Mouse (Mus musculus): ENCODE measurements at regions not wholly inside any gene's neighbourhood (a gene's known extent, or its start where the extent isn't known, plus 50 kb on each side); places are given as distances from the start of the nearest gene placed in this dataset.

DNA sequence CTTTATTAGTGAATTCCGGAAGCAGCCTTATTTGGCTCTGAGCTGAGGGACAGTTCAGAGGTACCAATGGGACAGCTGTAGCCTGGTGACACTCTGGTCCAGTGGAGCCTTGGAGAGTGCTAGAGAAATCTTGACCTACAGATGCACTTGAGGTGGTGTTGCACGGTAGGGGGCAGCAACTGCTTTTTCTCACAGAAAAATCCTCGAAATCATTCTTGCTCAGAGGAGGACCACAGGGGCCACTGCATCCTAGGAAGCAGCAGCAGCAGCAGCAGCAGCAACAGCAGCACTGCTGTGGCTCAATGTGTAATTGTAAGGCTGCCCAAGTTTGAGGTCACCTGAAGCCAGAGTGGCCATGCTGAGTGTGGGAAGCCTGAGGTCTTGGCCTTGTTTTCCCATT is 299.7 kb upstream of the Ppp2r3a start:
- 55% methylated on average over 3 of the region's 3 CpGs for WGBS
- no peak overlapping the region for H3K4me3 ChIP-seq (replicated peaks)
- no peak overlapping the region for H3K4me2 ChIP-seq
- no peak overlapping the region for H3K27ac ChIP-seq (replicated peaks)
- H3K9ac ChIP-seq (replicated peaks) = no peak overlapping the region
- H3K9me3 ChIP-seq (replicated peaks) = no peaks in the 10 kb centered on the region
- H3K4me1 ChIP-seq = 0 out of 2 replicates have a peak, but pooled peaks cover 4% of the 10 kb centered on the region
- H3K36me3 ChIP-seq = no peaks in the 10 kb centered on the region
- no peaks in the 10 kb centered on the region for H3K27me3 ChIP-seq (replicated peaks)
- no peak for ATAC-seq (ENCODE audit: low FRiP score)

DNA sequence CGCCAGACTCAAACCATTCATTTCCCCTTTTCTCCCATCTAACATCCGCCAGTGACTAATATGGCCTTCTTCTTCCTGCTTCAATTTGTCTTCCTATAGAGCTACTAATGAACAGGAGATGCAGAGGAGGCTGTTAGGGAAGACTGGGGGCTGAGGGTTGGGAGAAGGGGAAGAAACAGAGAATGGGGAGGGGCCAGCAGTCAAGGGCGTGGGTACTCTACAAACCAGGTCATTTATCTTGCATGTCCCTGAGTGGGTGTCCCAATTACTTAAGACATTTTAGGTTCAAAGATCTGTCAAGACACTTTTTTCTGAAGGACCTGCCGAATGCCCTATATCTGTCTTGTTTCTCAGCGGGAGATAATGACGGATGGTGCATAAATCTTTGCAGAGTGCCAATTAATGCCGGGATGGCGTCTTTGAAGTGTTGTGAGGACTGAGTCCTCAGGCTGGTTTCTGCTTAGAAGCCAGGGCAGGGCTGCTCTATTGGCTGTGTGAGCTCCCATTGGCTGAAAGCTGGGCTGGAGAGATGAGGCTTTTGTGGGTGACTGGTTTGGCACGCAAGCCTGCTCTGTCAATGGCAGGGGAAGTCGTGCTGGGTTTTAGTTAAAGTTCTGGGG is 294.7 kb upstream of the Ppp2r3a start:
- 0 out of 2 replicates have a peak, but pooled peaks cover 4% of the 10 kb centered on the region for H3K4me1 ChIP-seq
- WGBS = 10% methylated on average over 10 of the region's 10 CpGs
- H3K4me2 ChIP-seq = no peak overlapping the region
- no peaks in the 10 kb centered on the region for H3K36me3 ChIP-seq
- ATAC-seq (ENCODE audit: low FRiP score) = no peak
- no peaks in the 10 kb centered on the region for H3K9me3 ChIP-seq (replicated peaks)
- peaks cover 8% of the 10 kb centered on the region; the same call in 1 of the 2 replicates for H3K27me3 ChIP-seq (replicated peaks)
- H3K9ac ChIP-seq (replicated peaks) = no peak overlapping the region
- H3K4me3 ChIP-seq (replicated peaks) = no peak overlapping the region
- no peak overlapping the region for H3K27ac ChIP-seq (replicated peaks)

DNA sequence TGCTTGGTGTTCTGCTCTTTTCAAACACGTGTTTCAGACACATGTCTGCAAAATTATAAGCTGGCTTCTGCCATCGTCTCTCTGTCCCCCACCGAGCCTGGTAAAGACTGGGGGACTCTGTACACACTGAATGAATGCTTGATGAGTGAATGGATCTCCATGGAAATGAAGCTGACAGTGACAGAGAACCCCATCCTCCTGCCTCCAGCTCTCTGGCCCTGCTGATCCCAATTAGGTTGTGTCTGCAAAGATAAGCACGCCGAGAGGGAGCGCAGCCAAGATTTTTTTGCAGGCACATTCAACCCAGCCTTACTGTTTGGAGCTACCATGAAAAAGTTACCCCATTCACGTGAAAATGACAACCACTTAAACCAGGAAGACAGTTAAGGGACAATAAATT is 266.5 kb upstream of the Ppp2r3a start:
- no peak overlapping the region for H3K27ac ChIP-seq (replicated peaks)
- 30% methylated on average over 7 of the region's 7 CpGs for WGBS
- no peak overlapping the region for H3K4me3 ChIP-seq (replicated peaks)
- H3K36me3 ChIP-seq = no peaks in the 10 kb centered on the region
- H3K4me1 ChIP-seq = no peaks in the 10 kb centered on the region
- no peaks in the 10 kb centered on the region for H3K27me3 ChIP-seq (replicated peaks)
- H3K4me2 ChIP-seq = no peak overlapping the region
- H3K9me3 ChIP-seq (replicated peaks) = no peaks in the 10 kb centered on the region
- no peak overlapping the region for H3K9ac ChIP-seq (replicated peaks)
- no peak for ATAC-seq (ENCODE audit: low FRiP score)

DNA sequence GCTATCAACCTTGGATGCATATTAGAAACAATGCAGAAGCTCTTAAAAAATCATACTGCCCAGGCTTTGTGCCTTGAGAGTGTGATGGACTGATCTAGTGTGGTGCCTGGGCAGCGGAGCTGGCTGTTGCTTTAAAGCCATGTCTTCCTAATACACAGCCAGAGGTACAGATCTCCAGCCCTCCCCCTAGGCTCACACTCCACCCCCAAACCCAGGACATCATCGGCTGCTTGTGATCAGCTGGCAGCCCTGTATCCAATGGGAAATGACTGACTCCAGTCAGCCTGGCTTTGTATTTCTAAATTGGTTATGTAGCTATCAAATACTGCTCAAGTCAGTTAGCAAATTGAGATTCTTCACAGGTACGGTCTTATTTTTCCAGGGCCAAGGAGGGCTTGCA is 259.2 kb upstream of the Ppp2r3a start:
- WGBS = 57% methylated on average over 3 of the region's 3 CpGs
- 0 out of 2 replicates have a peak overlapping the region, but pooled peaks have one; percentile 20 for H3K27ac ChIP-seq (replicated peaks)
- ATAC-seq (ENCODE audit: low FRiP score) = no peak

DNA sequence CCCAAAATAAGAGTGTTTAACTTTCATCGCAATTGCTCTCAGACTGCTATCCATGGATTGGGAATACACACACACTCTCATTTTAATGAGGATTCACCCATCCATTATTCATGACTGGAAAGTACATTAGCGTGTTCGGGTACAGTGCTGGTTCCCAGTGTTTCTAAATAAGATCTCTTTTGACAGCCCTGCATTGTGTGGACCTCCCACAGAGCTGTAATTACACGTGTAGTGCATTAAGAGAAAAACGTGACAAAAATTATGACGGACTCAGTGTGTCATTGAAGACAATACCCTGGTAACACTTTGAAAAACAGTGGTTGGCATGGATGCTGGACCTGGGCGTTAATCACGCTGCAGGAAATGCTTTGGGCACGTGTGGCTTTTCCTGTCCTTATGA is 257.6 kb upstream of the Ppp2r3a start:
- Histone ChIP-seq H3K4me2 (no peak overlapping the region), H3K9ac (replicated peaks) (no peak overlapping the region), H3K4me3 (replicated peaks) (no peak overlapping the region), H3K27me3 (replicated peaks) (no peaks in the 10 kb centered on the region), H3K4me1 (0 out of 2 replicates have a peak, but pooled peaks cover 12% of the 10 kb centered on the region), H3K27ac (replicated peaks) (no peak overlapping the region), H3K9me3 (replicated peaks) (no peaks in the 10 kb centered on the region), H3K36me3 (no peaks in the 10 kb centered on the region)
- WGBS = 54% methylated on average over 9 of the region's 9 CpGs
- no peak for ATAC-seq (ENCODE audit: low FRiP score)

More for the DNA sequence above, 259.2 kb upstream of the Ppp2r3a start:
- Histone ChIP-seq H3K9ac (replicated peaks) (no peak overlapping the region), H3K27me3 (replicated peaks) (no peaks in the 10 kb centered on the region), H3K4me3 (replicated peaks) (no peak overlapping the region), H3K9me3 (replicated peaks) (no peaks in the 10 kb centered on the region), H3K36me3 (no peaks in the 10 kb centered on the region), H3K4me2 (no peak overlapping the region), H3K4me1 (0 out of 2 replicates have a peak, but pooled peaks cover 12% of the 10 kb centered on the region)

DNA sequence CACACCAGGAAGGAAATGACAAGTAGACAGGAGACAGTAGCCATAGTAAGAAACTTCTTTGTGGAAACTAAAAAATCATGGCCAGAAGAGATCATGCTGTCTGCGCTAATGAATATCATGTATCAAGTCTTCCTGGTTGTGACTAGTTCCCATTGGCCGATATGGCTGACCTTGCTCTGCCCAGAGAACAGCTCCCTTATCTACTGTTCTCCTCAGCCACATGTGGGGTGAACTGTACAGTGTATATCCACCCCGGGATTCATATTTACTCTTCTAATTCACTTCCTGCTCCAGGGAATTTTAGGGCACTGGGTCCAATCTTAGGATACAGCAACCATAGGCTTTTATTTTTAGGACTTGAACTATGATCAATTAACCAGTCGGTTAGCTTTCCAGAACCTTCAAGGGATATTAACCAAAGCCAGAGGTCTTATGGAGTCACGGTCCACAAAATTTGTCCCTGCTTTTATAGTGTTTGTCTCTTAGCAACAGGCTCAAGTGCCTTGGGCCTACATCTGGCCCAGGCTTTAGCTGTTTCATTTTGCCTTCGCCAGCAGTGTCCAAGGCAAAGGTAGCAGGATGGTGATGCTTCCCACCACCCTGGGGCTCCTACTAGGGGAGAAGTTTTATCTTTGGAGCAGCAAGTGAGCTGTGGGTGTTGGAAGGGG is 255.6 kb upstream of the Ppp2r3a start:
- Histone ChIP-seq H3K36me3 (no peaks in the 10 kb centered on the region), H3K4me3 (replicated peaks) (no peak overlapping the region), H3K27ac (replicated peaks) (no peak overlapping the region), H3K27me3 (replicated peaks) (no peaks in the 10 kb centered on the region), H3K4me2 (no peak overlapping the region), H3K4me1 (0 out of 2 replicates have a peak, but pooled peaks cover 12% of the 10 kb centered on the region), H3K9me3 (replicated peaks) (no peaks in the 10 kb centered on the region), H3K9ac (replicated peaks) (no peak overlapping the region)
- ATAC-seq (ENCODE audit: low FRiP score) = no peak
- 71% methylated on average over 6 of the region's 6 CpGs for WGBS

DNA sequence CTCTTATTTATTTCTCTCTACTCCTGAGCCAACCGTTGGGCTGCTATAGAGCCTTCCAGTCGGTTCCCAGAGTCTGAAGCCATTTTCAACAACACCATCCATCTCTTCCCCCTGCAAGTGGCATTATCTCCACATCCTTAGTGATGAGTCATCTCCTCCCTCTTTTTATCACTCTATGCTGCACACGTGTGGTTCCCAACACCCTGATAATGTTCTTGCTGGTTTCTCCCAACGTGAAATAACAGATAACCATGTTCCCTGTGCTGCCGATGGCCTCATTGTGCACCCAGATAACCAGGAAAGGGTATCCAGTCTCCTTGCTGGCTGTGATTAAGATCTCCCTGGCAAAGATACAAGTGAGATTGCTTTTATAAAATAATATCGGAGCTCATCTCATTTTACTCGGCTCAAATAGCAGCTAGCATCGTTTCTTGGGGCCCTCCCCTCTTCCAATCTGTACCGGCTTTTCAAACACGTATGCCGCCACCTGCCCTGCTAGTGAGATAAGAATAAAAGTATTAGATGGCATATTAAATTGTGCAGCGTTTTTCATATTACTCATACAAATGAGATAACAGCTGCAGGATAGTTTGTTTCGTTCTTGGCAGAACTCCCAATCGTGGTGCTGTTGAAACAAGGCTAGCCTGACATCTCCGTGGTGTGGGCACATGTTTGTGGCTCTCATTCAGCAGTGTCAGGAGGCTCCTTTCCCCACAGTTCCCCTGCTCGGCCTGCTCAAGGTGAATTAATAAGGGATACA is 250.3 kb upstream of the Ppp2r3a start:
- H3K4me3 ChIP-seq (replicated peaks) = no peak overlapping the region
- no peaks in the 10 kb centered on the region for H3K36me3 ChIP-seq
- no peaks in the 10 kb centered on the region for H3K27me3 ChIP-seq (replicated peaks)
- no peak for ATAC-seq (ENCODE audit: low FRiP score)
- H3K27ac ChIP-seq (replicated peaks) = no peak overlapping the region; the same call in 1 of the 2 replicates
- H3K4me2 ChIP-seq = no peak overlapping the region
- H3K9ac ChIP-seq (replicated peaks) = no peak overlapping the region
- H3K9me3 ChIP-seq (replicated peaks) = no peaks in the 10 kb centered on the region
- H3K4me1 ChIP-seq = peaks cover 6% of the 10 kb centered on the region; the same call in 1 of the 2 replicates
- 65% methylated on average over 16 of the region's 16 CpGs for WGBS

DNA sequence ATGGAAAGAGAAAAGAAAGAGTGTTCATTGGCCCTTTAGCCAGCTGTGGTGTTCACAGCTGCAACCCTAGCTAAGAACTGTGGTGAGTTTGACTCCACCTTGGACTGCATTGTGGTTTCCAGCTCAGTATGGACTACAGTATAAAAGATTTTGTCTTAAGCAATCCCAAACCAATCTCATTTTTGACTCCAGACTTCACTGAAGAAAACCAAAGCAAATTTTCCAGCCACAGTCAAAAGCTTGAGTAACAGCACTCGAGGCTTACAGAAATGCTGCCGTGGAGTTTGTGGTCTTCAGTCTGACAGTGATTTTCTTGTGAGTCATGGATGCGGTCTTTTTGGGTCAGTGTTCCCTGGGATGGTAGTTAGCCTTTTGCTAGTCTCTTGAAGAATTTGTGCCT is 249.4 kb upstream of the Ppp2r3a start:
- H3K27me3 ChIP-seq (replicated peaks) = no peaks in the 10 kb centered on the region
- no peaks in the 10 kb centered on the region for H3K9me3 ChIP-seq (replicated peaks)
- H3K4me1 ChIP-seq = peaks cover 12% of the 10 kb centered on the region
- no peak overlapping the region for H3K4me3 ChIP-seq (replicated peaks)
- no peak overlapping the region for H3K4me2 ChIP-seq
- H3K36me3 ChIP-seq = no peaks in the 10 kb centered on the region
- no peak for ATAC-seq (ENCODE audit: low FRiP score)
- H3K27ac ChIP-seq (replicated peaks) = no peak overlapping the region
- WGBS = 94% methylated on average over 3 of the region's 3 CpGs
- H3K9ac ChIP-seq (replicated peaks) = no peak overlapping the region

DNA sequence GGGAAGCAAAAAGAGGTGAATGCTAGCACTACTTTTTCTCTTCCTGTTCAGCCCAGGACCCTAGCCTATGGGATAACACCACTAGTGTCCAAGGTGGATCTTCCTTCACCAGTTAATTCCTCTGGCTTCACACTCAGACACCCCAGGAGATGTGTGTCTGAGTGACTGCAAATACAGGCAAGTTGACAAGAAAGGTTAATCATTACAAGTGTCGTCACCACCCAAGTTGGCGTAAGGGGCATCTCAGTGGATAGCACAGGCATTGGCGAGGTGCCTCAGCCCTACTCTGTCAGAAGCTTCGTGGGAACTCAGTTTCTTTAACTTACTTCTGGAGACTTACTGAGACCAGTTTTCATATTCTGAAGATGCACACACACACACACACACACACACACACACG is 247.1 kb upstream of the Ppp2r3a start:
- WGBS = 91% methylated on average over 5 of the region's 5 CpGs
- H3K36me3 ChIP-seq = no peaks in the 10 kb centered on the region
- no peak overlapping the region for H3K9ac ChIP-seq (replicated peaks)

DNA sequence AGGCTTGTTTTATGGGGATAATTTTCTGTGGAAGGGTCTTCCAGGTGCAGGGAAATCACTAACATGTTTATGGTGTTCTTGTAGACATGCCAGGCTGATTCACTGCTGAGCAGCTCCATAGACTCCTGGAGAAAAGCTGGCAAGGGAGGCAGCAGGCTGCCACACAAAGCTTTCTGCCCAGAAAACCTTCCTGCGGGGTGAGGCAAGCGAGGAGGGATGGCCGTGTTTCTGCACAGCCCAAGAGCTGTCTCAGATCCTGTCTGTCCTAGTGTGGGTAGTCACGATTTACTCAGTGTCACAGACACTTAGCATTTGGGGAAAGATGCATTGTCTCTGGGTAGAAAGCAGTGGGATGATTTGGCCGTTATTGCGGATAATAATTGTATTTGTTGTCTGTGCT is 244.2 kb upstream of the Ppp2r3a start:
- Histone ChIP-seq H3K36me3 (no peaks in the 10 kb centered on the region), H3K4me3 (replicated peaks) (no peak overlapping the region), H3K4me2 (peak overlapping the region; percentile 19; the same call in 1 of the 2 replicates), H3K9ac (replicated peaks) (no peak overlapping the region; the same call in 1 of the 2 replicates), H3K9me3 (replicated peaks) (no peaks in the 10 kb centered on the region), H3K27me3 (replicated peaks) (no peaks in the 10 kb centered on the region), H3K4me1 (peaks cover 15% of the 10 kb centered on the region), H3K27ac (replicated peaks) (peak overlapping the region; percentile 77)
- peak; percentile 55; the same call in 1 of the 2 replicates for ATAC-seq (ENCODE audit: low FRiP score)
- WGBS = 35% methylated on average over 6 of the region's 6 CpGs

More for the DNA sequence above, 247.1 kb upstream of the Ppp2r3a start:
- Histone ChIP-seq H3K4me3 (replicated peaks) (no peak overlapping the region), H3K4me2 (no peak overlapping the region), H3K27me3 (replicated peaks) (no peaks in the 10 kb centered on the region), H3K27ac (replicated peaks) (no peak overlapping the region), H3K4me1 (peaks cover 21% of the 10 kb centered on the region), H3K9me3 (replicated peaks) (no peaks in the 10 kb centered on the region)
- ATAC-seq (ENCODE audit: low FRiP score) = no peak

DNA sequence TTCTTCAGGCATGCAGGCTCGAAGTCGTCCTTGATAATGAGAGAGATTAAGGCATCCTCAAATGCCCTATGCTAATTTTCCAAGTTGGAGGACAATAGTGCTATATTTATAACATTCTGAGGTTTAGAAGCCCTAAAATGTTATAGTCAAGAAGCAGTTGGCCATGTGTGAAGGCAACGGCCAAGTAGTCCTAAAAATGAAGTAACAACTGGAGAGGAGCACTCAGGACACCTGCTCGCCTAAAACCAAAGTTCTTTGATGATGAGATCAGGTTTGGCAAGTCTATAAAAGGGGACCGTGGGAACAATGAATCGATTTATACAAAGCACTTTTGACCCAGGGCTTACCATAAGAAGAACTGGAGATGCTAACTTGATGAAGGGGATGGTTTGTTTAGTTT is 237.4 kb upstream of the Ppp2r3a start:
- Histone ChIP-seq H3K4me3 (replicated peaks) (no peak overlapping the region), H3K4me2 (no peak overlapping the region), H3K9me3 (replicated peaks) (no peaks in the 10 kb centered on the region), H3K4me1 (no peaks in the 10 kb centered on the region), H3K27me3 (replicated peaks) (no peaks in the 10 kb centered on the region), H3K9ac (replicated peaks) (no peak overlapping the region), H3K27ac (replicated peaks) (no peak overlapping the region), H3K36me3 (no peaks in the 10 kb centered on the region)
- WGBS = 83% methylated on average over 6 of the region's 6 CpGs
- no peak for ATAC-seq (ENCODE audit: low FRiP score)

Measured in neural tube, embryonic 15.5 days (tissue).